Mouse (Mus musculus): ENCODE results near the gene Exoc3l2.

DNA sequence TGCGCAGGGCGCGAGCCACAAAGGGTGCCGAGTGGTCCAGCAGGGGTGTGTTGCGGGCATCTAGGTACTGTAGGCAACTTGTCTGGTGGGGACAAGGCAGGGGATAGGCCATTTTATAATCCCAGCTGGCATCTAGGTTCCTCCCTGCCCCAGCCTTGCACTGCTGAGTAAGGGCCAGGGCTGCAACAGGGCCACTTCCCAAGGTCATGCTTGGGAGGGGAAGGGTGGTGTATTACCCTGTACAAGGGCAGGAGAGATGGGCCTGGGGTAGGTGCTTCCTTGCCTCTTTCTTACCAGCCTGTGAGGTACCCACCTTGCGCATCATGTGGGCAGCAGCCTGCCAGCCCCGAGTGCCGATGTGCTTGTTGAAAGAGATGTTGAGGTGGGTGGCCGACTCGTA is 71.5 kb downstream of the Exoc3l2 start:
- TF ChIP-seq CTCF (IDR thresholded peaks at IDR 0.05; ENCODE audit: extremely low read depth, insufficient read depth, insufficient read length, insufficient replicate concordance) (no peak), POLR2A (IDR thresholded peaks at IDR 0.05; ENCODE audit: low read depth, low read length) (no peak)
